Mouse (Mus musculus) kidney, adult 18-20 months (tissue): ENCODE measurements at regions not wholly inside any gene's neighbourhood (a gene's known extent, or its start where the extent isn't known, plus 50 kb on each side); places are given as distances from the start of the nearest gene placed in this dataset.
A peak's percentile ranks its signal among the peaks of the same experiment; 100 is the strongest.

Source experiments
- DNase-seq: peaks from one replicate; pipeline ENCODE4 v3.0.0; 2021

DNA sequence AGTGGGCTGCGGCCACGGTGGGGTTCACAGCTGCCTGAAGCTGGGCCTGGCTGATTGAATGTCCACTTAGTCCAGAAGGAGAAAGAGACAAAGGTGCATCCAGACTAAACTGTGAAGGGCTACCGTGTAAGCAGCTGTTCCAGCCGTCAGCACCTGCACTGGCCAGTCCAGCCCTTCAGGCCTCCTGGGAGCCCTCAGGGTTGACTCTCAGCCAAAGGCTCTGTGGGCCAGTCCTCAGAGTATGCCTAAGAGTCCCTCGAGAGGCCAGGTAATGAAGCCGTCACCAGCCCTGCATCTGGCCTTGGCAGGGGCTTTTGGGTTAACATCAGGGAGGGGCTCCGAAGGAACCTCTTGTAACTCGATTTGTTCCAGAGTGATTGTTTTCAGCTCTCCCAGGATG is 187.4 kb downstream of the Gpd2 start:
- DNase-seq: no peak

DNA sequence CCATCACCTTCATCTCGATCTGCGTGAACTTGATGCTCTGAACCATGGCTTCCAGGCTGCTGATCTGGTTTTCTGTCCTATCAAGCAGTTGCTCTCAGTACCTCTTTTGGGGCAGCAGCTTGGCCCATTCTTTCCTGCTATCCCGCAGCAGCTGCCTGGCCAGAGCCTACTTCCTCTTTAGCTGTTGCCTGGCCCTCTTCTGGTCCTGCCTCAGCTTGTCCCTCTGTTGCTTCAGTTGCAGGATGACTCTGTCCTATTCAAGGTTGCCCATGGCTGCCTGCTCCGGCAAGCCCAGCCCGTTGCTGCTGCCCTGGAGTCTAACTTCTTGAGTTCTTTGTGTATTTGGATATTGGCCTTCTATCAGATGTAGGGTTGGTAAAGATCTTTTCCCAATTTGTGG is 188.0 kb downstream of the Gpd2 start:
- no peak for DNase-seq

DNA sequence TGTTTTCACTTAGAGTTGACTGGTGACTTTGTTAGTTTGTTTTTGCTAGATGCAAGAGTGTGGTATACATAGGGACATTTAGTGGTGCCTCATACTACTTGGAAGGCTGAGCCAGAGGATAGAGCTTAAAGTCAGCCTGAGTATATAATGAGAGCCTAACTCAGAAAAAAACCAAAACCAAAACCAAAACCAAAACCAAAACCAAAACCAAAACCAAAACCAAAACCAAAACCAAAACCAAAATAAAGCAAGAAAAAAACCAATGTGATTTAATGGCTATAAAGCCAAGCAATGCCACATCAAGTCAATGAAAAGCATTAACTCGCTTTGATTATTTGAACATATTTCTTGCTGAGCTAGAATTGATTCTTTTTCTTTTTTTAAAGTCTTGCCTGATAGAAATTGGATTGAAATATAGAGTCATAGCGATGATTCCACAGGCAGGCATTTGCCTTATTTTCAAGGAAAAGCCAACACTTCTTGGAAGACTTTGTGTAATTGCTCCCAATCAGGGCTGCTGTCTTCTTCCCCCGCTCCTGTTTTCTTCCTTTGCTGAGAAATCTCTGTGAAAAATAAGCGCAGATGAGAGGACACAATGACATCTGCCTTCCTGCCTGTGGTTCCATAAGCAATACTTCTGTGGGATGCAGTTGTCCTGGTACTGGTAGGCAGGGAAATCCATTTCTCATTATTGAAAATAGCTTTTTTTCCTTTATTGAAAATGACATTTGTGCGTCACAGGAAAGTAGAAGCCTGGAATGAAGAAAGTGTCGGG is 213.7 kb downstream of the Gpd2 start:
- no peak for DNase-seq

DNA sequence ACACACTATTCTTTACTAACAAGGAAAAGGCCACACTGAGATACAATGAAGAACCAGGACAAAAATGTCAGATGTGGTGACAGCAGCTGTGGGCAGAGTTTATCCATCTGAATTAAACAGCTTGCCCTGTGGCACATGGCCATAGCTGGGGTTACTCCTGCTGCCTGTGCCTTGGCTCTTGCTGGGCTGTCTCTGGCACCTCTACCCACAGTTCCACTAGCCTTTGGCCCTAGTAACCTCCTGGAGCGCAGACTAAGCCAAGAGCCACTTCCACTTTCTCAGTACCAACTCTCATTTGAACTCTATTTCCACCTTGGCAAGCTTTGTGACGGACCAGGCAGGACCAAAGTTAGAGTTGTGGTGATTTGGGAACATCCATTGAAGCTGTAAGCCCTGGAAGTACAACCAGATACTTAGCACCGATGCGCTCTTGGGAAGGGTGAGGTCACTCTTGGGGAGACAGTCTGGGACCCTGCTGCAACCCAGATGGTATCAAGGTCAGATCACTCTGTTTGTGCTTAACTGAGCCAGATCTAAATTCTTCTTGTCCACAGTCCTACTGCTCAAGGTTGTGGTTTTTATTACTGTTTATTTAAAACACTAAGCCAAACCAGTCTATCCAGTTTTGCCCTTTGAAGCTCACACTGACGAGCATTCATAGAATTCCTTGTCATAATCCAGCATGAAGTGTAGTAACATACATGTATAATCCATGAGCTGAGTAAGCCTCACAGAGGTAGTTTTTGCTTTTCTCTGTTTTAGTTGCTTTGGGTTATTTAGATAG is 216.7 kb downstream of the Gpd2 start:
- peak; percentile 50 for DNase-seq

DNA sequence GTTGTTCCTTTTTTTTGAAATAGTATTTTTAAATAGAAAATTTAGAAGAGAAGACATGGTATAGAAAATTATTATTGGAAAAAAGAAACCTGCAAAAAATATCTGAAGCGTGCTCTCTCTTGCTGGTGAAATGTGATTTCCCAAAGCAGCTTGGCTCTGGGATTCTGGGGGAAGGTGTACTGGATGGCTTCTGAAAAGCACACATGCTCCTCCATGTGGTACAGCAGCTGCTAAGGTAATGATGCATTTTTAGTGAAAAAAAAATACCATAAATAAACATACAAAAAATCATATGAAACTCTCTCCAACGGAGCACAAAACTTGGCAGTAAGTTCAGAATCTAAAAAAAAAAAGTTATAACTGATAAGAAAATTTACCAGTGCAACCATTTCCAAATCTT is 222.5 kb downstream of the Gpd2 start:
- DNase-seq: no peak

DNA sequence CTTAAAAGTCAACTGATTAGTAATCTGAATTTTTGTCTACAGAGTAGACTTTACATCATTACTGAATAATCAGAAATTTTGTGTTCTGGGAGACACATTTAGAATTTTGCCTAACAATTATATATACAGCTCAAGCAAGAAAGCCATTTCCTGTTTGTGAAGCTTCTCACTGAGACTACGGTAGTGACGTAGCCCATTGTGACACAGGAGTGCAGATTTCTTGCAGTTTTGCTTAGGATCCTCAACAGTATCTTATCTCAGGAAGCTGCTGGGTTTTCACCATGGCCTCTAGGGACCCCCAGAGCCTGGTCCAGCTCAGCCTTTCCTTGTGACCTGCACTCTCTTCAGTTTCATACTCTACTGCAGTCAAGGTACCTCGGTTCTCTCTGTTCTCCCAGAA is 236.4 kb downstream of the Gpd2 start:
- no peak for DNase-seq

DNA sequence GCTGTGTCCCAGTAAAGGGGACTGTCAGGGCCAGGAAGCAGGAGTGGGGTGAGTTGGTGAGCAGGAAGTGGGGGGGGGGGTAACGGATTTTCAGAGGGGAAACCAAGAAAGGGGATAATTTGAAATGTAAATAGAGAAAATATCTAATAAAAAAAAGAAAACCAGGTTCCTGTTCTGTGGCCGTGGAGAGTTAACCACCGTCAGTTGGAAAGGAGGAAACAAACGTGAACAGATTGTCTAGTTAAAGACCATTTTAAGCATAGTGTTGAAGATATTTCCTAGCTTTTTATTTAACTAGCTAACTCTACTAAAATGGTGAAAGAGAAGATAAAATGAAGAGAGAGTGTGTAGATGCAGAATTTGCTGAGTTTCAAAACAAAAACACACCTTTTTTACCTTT is 254.7 kb downstream of the Gpd2 start:
- DNase-seq: no peak

DNA sequence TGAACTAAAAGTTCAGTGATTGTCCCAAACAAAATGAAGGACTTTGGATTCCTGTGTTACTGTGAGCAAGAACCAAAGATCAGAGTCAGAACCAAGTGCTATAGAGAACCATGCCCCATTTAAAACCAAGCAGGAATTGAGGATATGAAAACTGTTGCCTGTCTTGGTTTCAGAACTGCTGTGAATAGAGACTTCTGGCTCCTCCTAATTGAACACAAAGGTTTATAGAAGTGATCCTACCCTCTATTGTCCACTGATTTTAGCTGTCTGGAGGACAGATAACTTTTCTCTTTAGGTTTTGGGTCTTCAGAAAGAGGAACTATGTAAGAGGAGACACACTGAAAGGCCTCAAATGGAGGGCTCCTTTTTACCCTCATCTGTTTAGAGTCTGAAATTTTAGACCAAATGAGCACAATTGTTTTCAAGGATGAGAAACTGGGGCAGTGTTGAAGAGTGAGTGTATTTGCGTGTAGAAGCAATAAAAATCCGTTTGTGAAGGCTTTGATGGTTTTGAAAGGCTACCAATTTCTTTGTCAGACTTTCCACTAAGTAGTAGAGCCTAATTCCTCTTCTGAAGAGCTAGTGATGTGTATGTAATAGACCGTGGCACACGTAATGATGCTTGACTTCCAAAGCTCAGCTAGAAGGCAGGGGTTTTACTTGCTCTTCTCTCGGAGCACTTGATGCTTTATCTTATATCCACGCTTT is 255.6 kb downstream of the Gpd2 start:
- no peak for DNase-seq

DNA sequence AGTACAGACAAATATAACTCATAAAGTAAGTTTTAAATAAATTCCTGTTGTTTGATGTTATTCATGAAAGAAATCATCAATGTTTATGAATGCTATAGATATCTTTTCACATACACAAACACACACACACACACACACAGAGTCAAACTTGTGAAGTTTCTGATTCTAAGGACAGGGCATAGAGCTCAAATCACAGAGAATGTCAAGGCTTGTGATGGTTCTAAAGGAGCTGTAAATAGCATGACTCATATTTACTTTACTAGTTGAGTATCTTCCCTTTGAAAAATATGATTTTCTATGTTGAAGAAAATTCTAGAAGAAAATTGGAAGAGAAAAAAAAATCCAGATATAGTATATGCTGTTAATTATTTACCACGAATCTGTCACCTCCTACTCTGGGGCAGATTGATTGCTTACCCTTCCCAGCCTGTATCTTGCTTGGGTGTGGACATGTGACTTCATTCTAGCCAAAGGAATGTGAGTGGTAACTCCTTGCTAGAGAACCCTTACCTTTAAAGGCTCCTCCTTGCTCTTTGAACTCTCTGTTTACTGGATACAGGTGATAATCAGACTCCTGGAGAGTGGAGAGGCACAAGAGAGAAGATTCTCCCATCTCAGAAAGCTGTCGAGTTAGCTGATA is 259.0 kb downstream of the Gpd2 start:
- DNase-seq: no peak

DNA sequence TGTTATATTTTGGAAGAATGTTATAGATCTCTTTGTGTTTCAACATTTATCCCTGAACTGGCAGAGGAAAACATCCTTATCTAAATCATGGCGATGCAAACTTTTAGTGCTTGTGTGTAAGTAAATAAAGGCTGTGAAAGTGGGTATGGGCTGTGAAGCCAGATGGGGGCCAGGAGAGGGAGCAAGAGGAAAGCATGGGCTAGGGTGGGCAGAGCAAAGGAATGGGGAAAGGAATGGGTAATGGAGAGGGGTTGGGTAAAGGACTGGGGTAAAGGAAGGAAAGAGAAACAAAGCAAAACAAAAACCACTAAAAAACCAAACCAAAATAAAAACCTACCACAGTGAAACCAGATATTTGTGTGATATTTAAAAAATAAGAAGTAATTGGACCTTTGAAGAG is 260.5 kb downstream of the Gpd2 start:
- DNase-seq: no peak

DNA sequence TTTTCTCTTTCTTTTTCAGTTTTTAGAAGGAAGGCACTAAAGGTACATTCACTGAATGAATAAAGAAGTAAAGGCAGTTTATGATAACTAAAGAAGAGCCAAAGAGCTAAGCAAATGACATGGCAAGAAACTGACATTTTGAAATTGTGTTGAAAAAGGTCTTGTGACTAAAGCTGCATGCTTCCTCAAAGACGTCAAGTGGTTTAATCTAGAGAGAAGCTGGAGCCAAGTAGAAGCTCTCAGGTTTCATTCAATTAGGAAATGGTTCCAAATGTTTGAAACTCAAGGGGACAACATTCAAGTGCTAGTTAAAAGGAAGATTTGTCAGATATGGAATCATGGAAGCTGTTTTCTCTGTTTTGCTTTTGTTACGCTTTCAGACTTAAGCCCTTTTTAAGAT is 267.2 kb downstream of the Gpd2 start:
- no peak for DNase-seq

DNA sequence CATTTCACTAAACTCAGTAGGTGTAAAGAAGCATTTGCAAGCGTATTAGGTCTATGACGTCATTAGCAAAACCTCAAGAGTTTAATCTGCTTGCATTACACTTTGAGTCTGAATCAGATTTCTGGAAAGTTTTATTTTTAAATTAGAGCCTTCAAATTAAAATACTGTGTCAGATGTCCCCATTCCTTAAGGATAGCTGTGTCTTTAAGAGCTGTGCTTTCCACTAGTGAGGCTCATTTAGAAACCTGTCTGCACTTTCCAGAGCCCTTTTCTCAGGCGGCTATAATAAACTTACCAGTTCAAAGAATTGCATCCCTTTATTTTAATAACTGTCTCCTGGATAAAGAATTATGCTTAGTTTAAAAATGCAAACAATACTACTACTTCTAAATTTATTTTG is 285.0 kb downstream of the Gpd2 start:
- no peak for DNase-seq

DNA sequence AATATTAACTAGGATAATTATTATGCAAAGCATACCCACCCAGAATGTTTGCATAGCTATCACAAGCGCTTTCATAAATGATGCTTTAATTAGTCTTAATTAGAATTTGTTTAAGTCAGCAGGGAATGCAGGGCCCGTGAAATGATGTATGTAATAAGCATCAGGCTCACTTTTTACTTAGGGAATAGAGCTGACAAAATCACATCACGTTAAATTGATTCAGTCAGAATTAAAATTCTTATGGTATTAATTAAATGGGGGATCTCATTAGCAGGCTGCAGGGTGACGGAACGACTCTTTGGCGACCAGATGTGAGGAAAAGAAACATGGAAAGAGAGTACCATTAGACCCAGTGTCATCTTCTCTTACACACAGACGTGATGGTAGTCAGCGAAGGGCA is 285.5 kb downstream of the Gpd2 start:
- DNase-seq: no peak

DNA sequence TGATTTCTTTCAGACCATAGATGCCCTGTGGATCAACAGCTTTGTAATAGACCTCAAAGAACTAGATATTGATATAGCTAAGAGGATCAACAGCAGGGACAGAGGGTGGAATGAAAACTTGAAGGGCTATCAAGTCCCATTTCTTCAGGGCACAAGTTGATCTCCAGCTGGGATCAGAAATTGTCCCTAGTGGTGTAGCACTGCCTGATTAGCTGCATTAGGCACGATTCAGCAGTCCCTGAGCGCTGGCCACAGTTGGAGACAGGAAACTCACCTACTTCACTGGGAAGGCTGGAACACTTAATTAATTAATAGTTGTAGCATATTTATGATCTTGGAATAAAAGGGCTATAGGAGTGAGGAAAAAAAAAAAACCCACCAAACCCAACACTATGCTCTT is 290.5 kb downstream of the Gpd2 start:
- no peak for DNase-seq

DNA sequence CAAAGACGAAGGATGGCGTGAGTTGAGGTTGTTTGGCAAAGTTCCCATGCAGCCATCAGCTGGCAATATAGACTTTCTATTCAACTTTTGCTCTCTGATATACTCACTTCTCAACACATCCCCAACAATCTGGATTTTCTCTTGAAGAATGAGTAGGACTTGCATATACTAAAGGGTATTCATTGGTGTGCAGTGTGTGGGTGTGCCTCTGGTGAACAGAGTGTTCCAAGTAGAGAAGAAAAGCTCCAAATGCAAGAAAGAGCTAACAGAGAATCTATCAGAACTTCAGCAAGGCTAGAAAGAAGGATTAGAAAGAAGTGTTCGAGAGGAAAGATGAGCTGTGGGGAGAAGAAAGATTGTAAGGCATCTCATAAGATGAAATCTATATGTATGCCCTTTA is 302.4 kb downstream of the Gpd2 start:
- no peak for DNase-seq

DNA sequence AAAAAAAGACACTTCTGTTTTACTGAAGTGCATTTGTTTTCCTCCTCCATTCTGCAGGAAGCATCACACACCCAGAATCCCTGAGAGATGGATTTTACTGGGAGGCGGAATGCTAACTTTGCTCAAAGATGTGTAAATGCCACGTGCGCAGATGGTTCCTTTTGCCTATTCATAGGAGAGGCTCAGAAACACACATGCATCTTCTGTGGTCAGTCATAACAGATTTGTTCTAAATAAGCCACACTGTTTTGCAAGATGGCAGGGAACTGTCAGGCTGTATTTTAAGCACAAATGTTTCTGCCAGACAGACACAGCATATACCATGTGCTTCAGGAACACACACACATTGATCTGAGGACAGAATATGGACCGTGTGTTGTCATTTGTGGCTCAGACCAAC is 327.8 kb downstream of the Gpd2 start:
- DNase-seq: no peak

DNA sequence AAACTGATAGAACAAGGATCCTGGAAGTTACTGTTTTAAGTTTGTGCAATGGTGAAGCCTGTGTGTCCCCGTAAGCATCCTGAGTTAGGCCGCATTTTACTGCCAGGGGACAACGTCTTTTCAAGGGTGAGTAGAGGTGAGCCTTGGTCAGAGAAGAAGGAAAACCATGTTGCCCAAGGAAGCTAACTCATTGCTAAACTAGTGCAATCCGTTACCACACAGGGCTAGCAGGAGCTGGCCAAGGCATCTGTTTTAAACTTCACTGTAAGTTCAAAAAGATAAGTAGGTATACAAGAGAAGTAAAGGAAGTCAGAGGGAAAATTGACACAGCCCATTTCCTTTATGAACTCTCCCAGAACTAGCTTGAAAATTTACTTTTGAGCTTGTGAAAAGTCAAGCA is 328.7 kb downstream of the Gpd2 start:
- no peak for DNase-seq

DNA sequence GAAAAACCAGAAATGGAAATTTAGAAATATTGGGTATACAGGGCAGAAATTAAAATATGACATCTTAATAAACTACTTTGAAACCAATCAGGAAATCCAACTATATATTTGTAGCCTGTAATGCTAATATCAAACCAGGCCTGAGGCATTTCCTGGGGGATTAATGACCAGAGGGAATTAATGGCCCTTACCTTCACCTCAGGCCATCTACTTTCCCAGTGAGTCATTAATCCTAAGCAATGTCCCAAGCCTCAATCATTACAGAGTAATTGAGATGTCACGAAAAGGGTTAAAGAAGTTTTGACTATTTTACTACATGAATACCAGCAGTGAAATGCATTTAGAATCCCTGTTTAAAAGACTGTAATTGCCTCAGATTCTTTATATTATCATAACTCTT is 329.7 kb downstream of the Gpd2 start:
- DNase-seq: no peak

DNA sequence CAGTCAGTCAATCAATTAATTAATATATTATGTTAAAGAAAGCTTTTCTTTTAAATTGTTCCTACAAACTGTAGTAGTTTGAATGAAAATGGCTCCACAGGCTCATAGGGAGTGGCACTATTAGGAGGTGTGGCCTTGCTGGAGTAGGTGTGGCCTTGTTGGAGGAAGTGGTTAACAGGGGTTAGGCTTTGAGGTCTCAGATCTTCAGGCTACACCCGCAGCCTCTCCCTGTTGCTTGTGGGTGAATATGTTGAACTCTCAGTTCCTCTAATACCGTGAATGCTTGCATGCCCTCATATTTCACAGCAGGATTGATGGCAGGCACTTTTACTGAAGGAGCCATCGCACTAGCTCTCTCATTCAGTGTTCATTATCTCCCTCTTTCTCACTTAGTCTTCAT is 349.6 kb downstream of the Gpd2 start:
- DNase-seq: no peak

DNA sequence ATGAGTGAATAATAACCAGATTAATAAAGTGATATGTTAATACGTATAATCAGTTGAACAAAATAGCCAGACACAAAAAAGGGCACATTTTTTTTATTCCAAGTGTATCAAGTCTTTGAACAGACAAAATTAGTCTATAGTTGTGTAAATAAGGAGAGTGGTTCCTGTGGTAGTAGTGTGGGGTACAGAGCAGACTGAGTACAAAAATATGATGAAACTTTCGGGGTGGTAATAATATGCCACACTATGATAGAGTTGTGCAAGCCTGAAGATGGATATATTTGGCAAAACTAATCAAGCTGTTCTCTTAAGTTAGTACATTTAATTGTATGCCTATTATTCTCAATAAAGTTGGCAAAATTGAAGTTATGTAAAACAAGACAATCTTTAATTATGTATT is 356.1 kb downstream of the Gpd2 start:
- no peak for DNase-seq

DNA sequence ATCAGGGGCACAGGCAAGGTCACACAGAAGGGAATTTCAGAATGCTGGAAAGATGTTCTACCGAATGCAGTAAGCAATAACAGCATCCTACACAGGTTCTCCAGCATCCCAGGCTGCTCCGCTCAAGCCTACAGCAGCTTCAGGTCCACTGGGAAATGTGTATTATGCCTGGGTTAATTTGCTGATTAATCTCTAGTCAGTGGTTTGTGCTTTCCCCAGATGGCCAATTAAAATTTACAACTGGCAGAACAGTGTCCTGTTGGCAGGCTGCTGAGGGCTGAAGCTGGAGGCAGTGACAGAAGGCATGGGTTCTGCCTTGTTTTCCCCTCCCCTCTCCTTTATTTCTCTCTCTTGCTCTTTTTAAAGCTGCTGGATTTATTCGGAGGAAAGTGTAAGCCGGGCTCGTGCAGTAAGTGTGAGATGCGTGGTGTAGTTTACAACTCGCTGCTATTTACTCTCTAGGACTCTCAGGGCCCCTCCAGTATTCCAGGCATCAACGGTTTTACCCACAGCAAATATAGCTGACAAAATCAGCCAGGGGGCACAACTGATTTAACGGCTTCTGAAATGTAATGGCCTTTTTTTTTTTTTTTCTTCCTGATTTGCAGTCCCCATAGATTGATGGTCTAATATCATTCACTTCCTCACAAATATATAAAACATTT is 360.4 kb downstream of the Gpd2 start:
- no peak for DNase-seq

DNA sequence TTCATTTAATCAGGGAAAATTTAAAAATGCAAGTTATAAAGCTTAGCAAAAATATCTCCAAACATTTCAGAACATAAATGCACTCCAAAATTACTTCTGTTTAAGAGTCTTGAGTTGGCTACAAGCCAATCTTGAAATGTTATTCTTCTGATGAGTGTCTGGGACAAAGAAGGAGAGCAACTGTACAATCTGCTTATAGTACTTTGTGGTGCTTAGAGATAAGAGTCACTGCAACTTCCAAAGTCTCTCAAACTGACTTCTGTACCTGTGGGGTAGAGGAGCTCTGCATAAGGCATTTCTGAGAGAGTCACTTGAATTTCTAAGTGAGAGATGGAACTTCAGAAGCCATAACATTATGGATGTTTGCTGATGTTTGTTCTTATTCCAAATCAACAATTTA is 374.2 kb downstream of the Gpd2 start:
- DNase-seq: no peak

DNA sequence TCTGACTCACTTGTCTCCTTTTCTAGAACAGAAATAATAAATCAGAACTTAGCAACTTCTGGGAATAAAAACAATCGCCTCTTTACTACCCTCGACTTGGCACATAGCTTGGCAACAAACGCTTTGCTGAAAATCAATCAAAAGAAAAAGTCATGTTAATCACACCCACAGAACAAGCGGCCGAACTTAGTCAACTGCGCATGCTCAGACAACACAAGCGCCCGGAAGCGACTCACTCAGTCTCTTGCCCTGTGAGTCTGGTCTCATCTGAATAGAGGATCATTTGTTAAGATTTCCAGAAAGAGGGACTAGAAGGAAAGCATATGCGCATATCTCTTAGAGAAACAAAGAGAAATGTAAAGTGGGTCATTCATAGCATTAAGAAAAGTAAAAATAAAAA is 375.8 kb downstream of the Gpd2 start:
- DNase-seq: no peak
